Mouse (Mus musculus): ENCODE measurements around the gene Zswim3. TPM values are rescaled to one million over a fixed set of nuclear protein-coding genes. Genes with fewer than 3 reads are reported as not detected.

Gene Zswim3
- 13.3 and 13.7 TPM in 2 replicates for polyA plus RNA-seq (2014; fragmentation: Nextera tagmentation; extraction: Ambion mirVana)

DNA sequence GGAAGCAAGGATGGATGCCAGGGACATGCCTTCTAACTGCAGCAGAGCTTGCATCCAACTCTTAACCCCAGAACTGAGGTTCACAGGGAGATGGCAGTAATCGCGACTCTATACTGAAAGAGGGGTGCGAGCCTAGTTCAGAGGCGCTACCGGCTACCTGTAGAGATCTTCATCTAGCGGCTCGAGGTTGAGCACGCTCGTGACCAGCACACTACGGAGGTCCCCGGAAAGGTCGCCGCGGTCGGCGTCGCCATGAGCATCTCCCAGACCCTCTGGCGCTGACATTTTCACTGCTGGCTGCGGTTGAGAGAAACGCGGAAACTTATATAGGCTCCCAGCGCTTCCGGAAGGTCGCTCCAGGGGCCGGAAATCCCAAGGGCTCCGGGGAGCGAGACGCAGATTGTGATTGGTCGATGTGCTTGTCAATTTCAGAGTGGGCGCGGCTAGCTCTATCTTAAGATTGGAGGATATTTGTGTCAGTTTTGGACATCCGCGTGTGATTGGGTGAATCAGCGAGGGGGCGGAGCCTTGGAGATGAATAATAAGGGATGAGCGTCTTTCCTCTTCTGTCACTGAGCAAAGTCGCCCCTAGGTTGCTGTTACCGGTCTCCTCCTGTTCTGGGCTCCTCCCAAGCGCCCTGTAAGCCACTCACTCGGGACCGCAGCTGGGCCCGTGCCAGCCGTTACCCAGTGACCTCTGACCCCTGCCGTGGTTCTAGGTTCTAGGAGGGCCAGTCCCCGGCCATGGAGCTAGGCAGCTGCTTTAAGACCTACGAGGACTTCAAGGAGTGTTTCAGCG, at the start of gene Zswim3, which contains the start of gene Acot8:
Gene Zswim3 (plus strand): TSS at position 566 of the 799 bp plus-strand sequence.
Gene Acot8 (minus strand): TSS at position 350 of the 799 bp plus-strand sequence.
- Histone ChIP-seq H3K9ac (ENCODE audit: low read depth, low read length) (peak within 1 kb of the TSS; percentile 75), H3K4me3 (ENCODE audit: low read depth, low read length) (peak within 1 kb of the TSS; percentile 83), H3K4me1 (replicated peaks; ENCODE audit: control insufficient read depth, insufficient read depth, low read length) (peaks cover 4% of the 10 kb centered on the region), H3K27ac (ENCODE audit: low read depth, low read length) (peak within 1 kb of the TSS; percentile 77), H3K4me2 (replicated peaks; ENCODE audit: low read depth, low read length) (peak within 1 kb of the TSS; percentile 77), H3K9me3 (ENCODE audit: control insufficient read depth, low read length) (no peaks in the 10 kb centered on the region), H3K27me3 (ENCODE audit: control insufficient read depth, insufficient read depth, low read length) (no peaks in the 10 kb centered on the region), H3K36me3 (ENCODE audit: control insufficient read depth, insufficient read depth, low read length) (peaks cover 3% of the 10 kb centered on the region; the same call in 1 of the 2 replicates)
- ATAC-seq (ENCODE audit: low FRiP score) = peak; percentile 97
- DNase-seq (ENCODE audit: low spot score) = peak; percentile 98
- under 1% methylated on average over 47 of the region's 47 CpGs for WGBS

DNA sequence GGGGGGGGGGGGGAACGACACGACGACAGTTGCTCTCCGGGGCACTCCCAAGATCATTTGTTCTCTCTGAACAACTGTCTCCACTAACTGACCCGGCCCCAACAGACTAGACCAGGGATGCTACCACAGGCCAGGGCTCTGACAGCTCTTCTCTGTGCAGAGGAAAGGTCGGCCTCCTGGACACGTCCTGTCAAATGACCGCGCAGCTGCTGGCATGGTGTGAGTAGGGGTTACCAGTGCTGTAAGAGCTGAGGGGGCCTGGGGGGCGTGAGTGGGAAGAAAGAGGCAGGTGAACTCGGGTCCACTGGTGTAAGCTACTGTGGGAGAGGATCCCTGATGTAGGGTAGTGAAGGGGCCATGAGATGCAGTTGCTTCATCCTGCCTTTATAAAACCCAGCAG, 47.1 kb upstream of the Zswim3 start:
- H3K4me1 ChIP-seq (replicated peaks; ENCODE audit: control insufficient read depth, insufficient read depth, low read length) = no peaks in the 10 kb centered on the region
- 94% methylated on average over 11 of the region's 11 CpGs for WGBS
- H3K4me2 ChIP-seq (replicated peaks; ENCODE audit: low read depth, low read length) = no peak overlapping the region
- no peak for DNase-seq (ENCODE audit: low spot score)
- no peak overlapping the region for H3K4me3 ChIP-seq (ENCODE audit: low read depth, low read length)
- no peak overlapping the region for H3K27ac ChIP-seq (ENCODE audit: low read depth, low read length)
- H3K9me3 ChIP-seq (ENCODE audit: control insufficient read depth, low read length) = no peaks in the 10 kb centered on the region
- no peak overlapping the region for H3K9ac ChIP-seq (ENCODE audit: low read depth, low read length)
- H3K36me3 ChIP-seq (ENCODE audit: control insufficient read depth, insufficient read depth, low read length) = peaks cover 12% of the 10 kb centered on the region; the same call in 1 of the 2 replicates
- H3K27me3 ChIP-seq (ENCODE audit: control insufficient read depth, insufficient read depth, low read length) = no peaks in the 10 kb centered on the region
- ATAC-seq (ENCODE audit: low FRiP score) = no peak

DNA sequence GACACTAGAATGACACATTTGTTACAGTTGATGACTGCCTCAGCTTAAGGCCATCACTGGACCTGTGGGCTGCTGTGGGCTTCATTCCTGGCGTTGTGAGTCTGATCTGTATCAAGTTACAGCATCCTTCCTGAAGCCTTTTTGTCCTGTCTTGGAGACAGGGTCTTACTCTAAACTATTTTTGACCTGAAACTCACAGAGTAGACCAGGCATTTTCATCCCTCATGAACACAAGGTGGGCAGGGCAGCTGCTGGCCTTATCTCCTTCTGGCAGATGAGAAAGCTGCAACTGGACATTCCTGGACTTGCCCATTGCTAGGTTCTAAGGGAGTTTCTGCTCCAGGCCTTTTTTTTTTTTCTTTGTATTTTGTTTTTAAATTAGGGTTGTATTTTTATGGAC, 46.2 kb upstream of the Zswim3 start:
- Histone ChIP-seq H3K27ac (ENCODE audit: low read depth, low read length) (no peak overlapping the region), H3K9me3 (ENCODE audit: control insufficient read depth, low read length) (no peaks in the 10 kb centered on the region), H3K36me3 (ENCODE audit: control insufficient read depth, insufficient read depth, low read length) (peaks cover 12% of the 10 kb centered on the region; the same call in 1 of the 2 replicates), H3K27me3 (ENCODE audit: control insufficient read depth, insufficient read depth, low read length) (no peaks in the 10 kb centered on the region), H3K4me2 (replicated peaks; ENCODE audit: low read depth, low read length) (no peak overlapping the region), H3K4me1 (replicated peaks; ENCODE audit: control insufficient read depth, insufficient read depth, low read length) (no peaks in the 10 kb centered on the region), H3K9ac (ENCODE audit: low read depth, low read length) (no peak overlapping the region), H3K4me3 (ENCODE audit: low read depth, low read length) (no peak overlapping the region)
- DNase-seq (ENCODE audit: low spot score) (no peak), ATAC-seq (ENCODE audit: low FRiP score) (no peak)
- WGBS = 81% methylated on average over 1 of the region's 1 CpGs

DNA sequence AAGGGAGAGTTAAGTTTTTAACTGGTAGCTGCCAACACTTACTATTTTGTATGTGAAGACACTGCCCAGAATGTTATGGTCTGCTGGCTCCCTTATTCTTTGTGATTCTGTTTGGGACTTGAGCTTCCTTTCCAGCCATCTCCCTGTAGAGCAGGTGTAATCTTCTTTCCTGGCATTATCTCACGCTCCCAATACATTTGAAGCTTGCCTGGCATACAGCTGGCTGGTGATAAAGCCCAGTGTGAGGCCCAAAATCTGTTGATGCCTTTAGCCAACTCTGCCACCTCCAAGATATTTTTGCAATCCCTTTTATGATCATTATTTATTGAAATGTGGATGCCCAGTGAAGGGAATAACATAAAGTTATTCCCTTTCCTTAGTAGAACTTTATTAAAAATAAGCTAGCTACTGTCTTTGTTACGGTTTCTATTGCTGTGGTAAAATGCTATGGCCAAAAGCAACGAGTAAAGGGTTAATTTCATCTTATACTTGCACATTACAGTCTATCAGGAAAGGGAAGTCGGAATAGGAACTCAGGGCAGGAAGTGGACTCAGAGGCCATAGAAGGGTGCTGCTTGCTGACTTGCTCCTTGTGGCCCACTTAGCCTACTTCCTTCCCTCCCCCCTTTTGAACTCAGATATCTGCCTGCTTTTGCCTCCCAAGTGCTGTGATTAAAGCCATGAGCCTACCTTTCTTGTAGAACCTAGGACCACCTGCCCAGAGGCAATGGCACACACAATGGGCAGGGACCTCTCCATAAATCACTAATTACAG, 44.7 kb upstream of the Zswim3 start:
- Histone ChIP-seq H3K27ac (ENCODE audit: low read depth, low read length) (no peak overlapping the region), H3K4me3 (ENCODE audit: low read depth, low read length) (no peak overlapping the region), H3K9me3 (ENCODE audit: control insufficient read depth, low read length) (no peaks in the 10 kb centered on the region), H3K4me2 (replicated peaks; ENCODE audit: low read depth, low read length) (no peak overlapping the region), H3K9ac (ENCODE audit: low read depth, low read length) (no peak overlapping the region), H3K27me3 (ENCODE audit: control insufficient read depth, insufficient read depth, low read length) (no peaks in the 10 kb centered on the region), H3K4me1 (replicated peaks; ENCODE audit: control insufficient read depth, insufficient read depth, low read length) (no peaks in the 10 kb centered on the region), H3K36me3 (ENCODE audit: control insufficient read depth, insufficient read depth, low read length) (0 out of 2 replicates have a peak, but pooled peaks cover 8% of the 10 kb centered on the region)
- whole genome bisulfite sequencing = 89% methylated on average over 4 of the region's 4 CpGs
- ATAC-seq (ENCODE audit: low FRiP score) = no peak
- DNase-seq (ENCODE audit: low spot score) = no peak

DNA sequence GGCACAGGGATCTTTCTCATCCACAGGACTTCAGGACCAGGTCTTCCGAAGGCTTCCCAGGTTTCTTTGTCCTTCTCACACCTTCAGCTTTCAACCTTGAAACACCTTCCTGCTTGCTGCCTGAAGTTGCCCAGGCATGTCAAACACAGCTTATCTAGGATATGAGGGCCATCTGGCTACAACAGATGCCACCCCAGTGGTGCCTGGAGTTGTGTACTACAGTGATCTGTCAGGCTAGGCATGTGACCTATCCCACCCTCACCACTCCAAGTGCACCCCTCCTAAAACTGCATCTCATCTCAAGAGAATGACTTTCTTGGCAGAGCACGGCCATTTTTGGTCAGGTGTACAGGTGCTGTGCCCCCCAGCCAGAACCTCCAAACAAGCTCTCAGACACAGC, 43.4 kb upstream of the Zswim3 start:
- Histone ChIP-seq H3K4me2 (replicated peaks; ENCODE audit: low read depth, low read length) (no peak overlapping the region), H3K9me3 (ENCODE audit: control insufficient read depth, low read length) (no peaks in the 10 kb centered on the region), H3K36me3 (ENCODE audit: control insufficient read depth, insufficient read depth, low read length) (0 out of 2 replicates have a peak, but pooled peaks cover 2% of the 10 kb centered on the region), H3K4me3 (ENCODE audit: low read depth, low read length) (no peak overlapping the region), H3K27ac (ENCODE audit: low read depth, low read length) (no peak overlapping the region), H3K27me3 (ENCODE audit: control insufficient read depth, insufficient read depth, low read length) (no peaks in the 10 kb centered on the region), H3K9ac (ENCODE audit: low read depth, low read length) (no peak overlapping the region), H3K4me1 (replicated peaks; ENCODE audit: control insufficient read depth, insufficient read depth, low read length) (no peaks in the 10 kb centered on the region)
- no peak for ATAC-seq (ENCODE audit: low FRiP score)
- DNase-seq (ENCODE audit: low spot score) = no peak
- WGBS = 98% methylated on average over 2 of the region's 2 CpGs

DNA sequence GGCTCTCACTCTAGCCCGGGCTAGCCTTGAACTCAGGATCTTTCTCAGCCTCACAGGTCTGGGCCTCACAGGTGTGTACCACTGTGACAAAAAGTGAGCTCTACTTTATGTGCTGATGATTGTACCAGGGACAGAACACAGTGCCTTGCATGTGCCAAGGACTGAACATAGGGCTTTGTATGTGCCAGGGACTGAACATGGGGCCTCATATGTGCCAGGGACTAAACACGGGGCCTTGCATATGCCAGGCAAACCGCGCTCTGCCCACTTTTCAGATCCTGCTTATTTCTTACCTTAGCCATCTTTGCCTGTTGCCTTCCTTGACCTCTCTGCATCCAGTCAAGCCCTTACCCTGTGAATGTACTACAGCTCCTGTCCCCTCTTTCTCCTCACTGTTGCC, 42.9 kb upstream of the Zswim3 start:
- Histone ChIP-seq H3K4me1 (replicated peaks; ENCODE audit: control insufficient read depth, insufficient read depth, low read length) (no peaks in the 10 kb centered on the region), H3K9me3 (ENCODE audit: control insufficient read depth, low read length) (no peaks in the 10 kb centered on the region), H3K9ac (ENCODE audit: low read depth, low read length) (no peak overlapping the region), H3K4me2 (replicated peaks; ENCODE audit: low read depth, low read length) (no peak overlapping the region), H3K36me3 (ENCODE audit: control insufficient read depth, insufficient read depth, low read length) (0 out of 2 replicates have a peak, but pooled peaks cover 2% of the 10 kb centered on the region), H3K27ac (ENCODE audit: low read depth, low read length) (no peak overlapping the region), H3K27me3 (ENCODE audit: control insufficient read depth, insufficient read depth, low read length) (no peaks in the 10 kb centered on the region), H3K4me3 (ENCODE audit: low read depth, low read length) (no peak overlapping the region)
- DNase-seq (ENCODE audit: low spot score) (no peak), ATAC-seq (ENCODE audit: low FRiP score) (no peak)
- 98% methylated on average over 4 of the region's 4 CpGs for WGBS

DNA sequence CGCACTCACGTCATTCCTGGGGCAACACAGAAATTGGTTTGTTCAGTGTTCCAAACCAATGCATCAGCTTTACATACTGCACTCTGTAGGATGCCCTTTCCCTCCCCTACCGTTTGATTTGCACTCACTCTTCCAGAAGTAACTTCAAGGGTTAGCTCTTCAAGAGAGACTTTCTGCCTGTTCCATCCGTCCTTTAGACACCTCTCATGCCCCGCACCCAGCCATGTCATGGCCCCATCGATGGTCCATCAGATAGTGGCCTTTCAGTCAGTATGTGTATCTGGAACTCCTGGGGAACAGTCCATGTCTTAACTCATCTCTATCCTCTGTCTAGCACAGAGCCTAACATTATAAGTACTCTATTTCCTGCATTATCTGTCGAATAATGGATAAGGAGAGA, 42.3 kb upstream of the Zswim3 start:
- Histone ChIP-seq H3K4me1 (replicated peaks; ENCODE audit: control insufficient read depth, insufficient read depth, low read length) (no peaks in the 10 kb centered on the region), H3K36me3 (ENCODE audit: control insufficient read depth, insufficient read depth, low read length) (0 out of 2 replicates have a peak, but pooled peaks cover 2% of the 10 kb centered on the region)
- 90% methylated on average over 7 of the region's 7 CpGs for WGBS

DNA sequence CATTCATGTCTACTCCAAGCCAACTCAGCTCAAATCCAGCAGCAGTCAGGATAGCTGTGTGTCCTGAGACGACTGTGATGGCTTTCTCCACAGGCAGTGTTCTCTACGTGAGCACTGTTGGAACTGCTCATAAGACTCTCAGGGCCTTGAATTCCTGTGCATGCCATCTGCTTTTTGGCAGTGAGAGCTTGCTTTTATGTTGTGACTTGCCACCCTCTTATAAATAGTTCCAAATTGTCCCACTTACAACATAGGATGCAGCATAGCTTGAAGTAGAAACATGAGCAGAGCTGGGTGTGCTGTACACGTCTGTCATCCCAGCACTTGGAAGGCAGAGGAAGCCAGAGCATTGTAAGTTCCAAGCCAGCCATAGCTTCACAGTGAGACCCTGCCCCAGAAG, 39.1 kb upstream of the Zswim3 start:
- Histone ChIP-seq H3K9me3 (ENCODE audit: control insufficient read depth, low read length) (no peaks in the 10 kb centered on the region), H3K4me3 (ENCODE audit: low read depth, low read length) (no peak overlapping the region), H3K4me2 (replicated peaks; ENCODE audit: low read depth, low read length) (no peak overlapping the region), H3K27me3 (ENCODE audit: control insufficient read depth, insufficient read depth, low read length) (no peaks in the 10 kb centered on the region), H3K9ac (ENCODE audit: low read depth, low read length) (no peak overlapping the region), H3K27ac (ENCODE audit: low read depth, low read length) (no peak overlapping the region), H3K36me3 (ENCODE audit: control insufficient read depth, insufficient read depth, low read length) (no peaks in the 10 kb centered on the region), H3K4me1 (replicated peaks; ENCODE audit: control insufficient read depth, insufficient read depth, low read length) (0 out of 2 replicates have a peak, but pooled peaks cover 2% of the 10 kb centered on the region)
- ATAC-seq (ENCODE audit: low FRiP score) (no peak), DNase-seq (ENCODE audit: low spot score) (no peak)
- 85% methylated on average over 3 of the region's 3 CpGs for WGBS

More for the DNA sequence above, 42.3 kb upstream of the Zswim3 start:
- Histone ChIP-seq H3K9me3 (ENCODE audit: control insufficient read depth, low read length) (no peaks in the 10 kb centered on the region), H3K4me2 (replicated peaks; ENCODE audit: low read depth, low read length) (no peak overlapping the region), H3K4me3 (ENCODE audit: low read depth, low read length) (no peak overlapping the region), H3K27ac (ENCODE audit: low read depth, low read length) (no peak overlapping the region), H3K9ac (ENCODE audit: low read depth, low read length) (no peak overlapping the region), H3K27me3 (ENCODE audit: control insufficient read depth, insufficient read depth, low read length) (no peaks in the 10 kb centered on the region)
- DNase-seq (ENCODE audit: low spot score) = no peak
- no peak for ATAC-seq (ENCODE audit: low FRiP score)
